Mouse (Mus musculus) bone marrow macrophage, adult 2 months (primary cell): ENCODE results near the gene Ebpl.
A peak's percentile ranks its signal among the peaks of the same experiment; 100 is the strongest.

ENCODE experiments used
- CTCF ChIP-seq: IDR thresholded peaks from 2 replicates; pipeline ENCODE4 v1.5.1; 2012; ENCODE audit warnings: low read depth, mild to moderate bottlenecking, low read length, moderate library complexity
- POLR2A ChIP-seq: IDR thresholded peaks from 2 replicates; pipeline ENCODE4 v1.6.1; 2012; ENCODE audit warnings: mild to moderate bottlenecking, low read depth, low read length, borderline replicate concordance

- TF ChIP-seq POLR2A (no peak), CTCF (peak; percentile 53)
Observed at GRCm38 (mm10) chr14:61330996-61331561, 29.2 kb downstream of the Ebpl start.
